Mouse (Mus musculus): Measurements from ENCODE around the gene Spint5. TPM values are rescaled to one million over a fixed set of nuclear protein-coding genes. Genes with fewer than 3 reads are reported as not detected.

The Spint5 gene
- total and polyA plus RNA-seq, 3 experiments = not detected

DNA sequence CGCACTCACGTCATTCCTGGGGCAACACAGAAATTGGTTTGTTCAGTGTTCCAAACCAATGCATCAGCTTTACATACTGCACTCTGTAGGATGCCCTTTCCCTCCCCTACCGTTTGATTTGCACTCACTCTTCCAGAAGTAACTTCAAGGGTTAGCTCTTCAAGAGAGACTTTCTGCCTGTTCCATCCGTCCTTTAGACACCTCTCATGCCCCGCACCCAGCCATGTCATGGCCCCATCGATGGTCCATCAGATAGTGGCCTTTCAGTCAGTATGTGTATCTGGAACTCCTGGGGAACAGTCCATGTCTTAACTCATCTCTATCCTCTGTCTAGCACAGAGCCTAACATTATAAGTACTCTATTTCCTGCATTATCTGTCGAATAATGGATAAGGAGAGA is 47.5 kb downstream of the Spint5 start:
- DNase-seq (ENCODE audit: low read depth, low spot score) = no peak
- Histone ChIP-seq H3K4me1 (ENCODE audit: control insufficient read depth in 1 of 2, insufficient read depth in 2 of 2, low read length in 2 of 2) (no peaks in the 10 kb centered on the region), H3K79me2 (ENCODE audit: control insufficient read depth, insufficient read depth, low read length, poor library complexity) (no peaks in the 10 kb centered on the region), H3K9ac (ENCODE audit: control insufficient read depth, low read depth, low read length, poor library complexity, severe bottlenecking) (no peak overlapping the region), H3K36me3 (ENCODE audit: control insufficient read depth in 1 of 2, insufficient read depth in 2 of 2, low read length in 2 of 2) (peaks cover 4 to 8% of the 10 kb centered on the region in 2 experiments), H3K4me3 (ENCODE audit: control insufficient read depth in 1 of 2, insufficient read depth in 1 of 2, low read depth in 2 of 2, low read length in 2 of 2) (no peak overlapping the region), H3K27me3 (ENCODE audit: control insufficient read depth in 1 of 2, insufficient read depth in 2 of 2, low read length in 2 of 2) (no peaks in the 10 kb centered on the region), H3K27ac (ENCODE audit: control insufficient read depth, low read depth, low read length) (no peak overlapping the region), H3K9me3 (replicated peaks; ENCODE audit: insufficient read depth, low read length) (no peaks in the 10 kb centered on the region)
- no peak for TF ChIP-seq UBTF (IDR thresholded peaks at IDR 0.05; ENCODE audit: borderline replicate concordance, insufficient read depth, low read depth, low read length)
- TF ChIP-seq TCF12 (IDR thresholded peaks at IDR 0.05; ENCODE audit: low read depth, low read length) = no peak
- TF ChIP-seq GATA1 (IDR thresholded peaks at IDR 0.05; ENCODE audit: low read depth, low read length) = no peak
- no peak for TF ChIP-seq CHD1 (IDR thresholded peaks at IDR 0.05; ENCODE audit: low read depth, low read length)
- TF ChIP-seq TBP (IDR thresholded peaks at IDR 0.05; ENCODE audit: low read depth, low read length) = no peak
- no peak for TF ChIP-seq RCOR1 (IDR thresholded peaks at IDR 0.05; ENCODE audit: low read depth, low read length)
- TF ChIP-seq HCFC1 (IDR thresholded peaks at IDR 0.05; ENCODE audit: low read depth, low read length) = no peak
- no peak for TF ChIP-seq POLR2AphosphoS2 (IDR thresholded peaks at IDR 0.05; ENCODE audit: low read length)
- no peak for TF ChIP-seq MYC (IDR thresholded peaks at IDR 0.05; ENCODE audit: low read depth, low read length)
- no peak for TF ChIP-seq USF2 (IDR thresholded peaks at IDR 0.05; ENCODE audit: borderline replicate concordance in 1 of 2, insufficient read depth in 1 of 2, low read depth in 1 of 2, low read length in 2 of 2)
- TF ChIP-seq EP300 (IDR thresholded peaks at IDR 0.05; ENCODE audit: low read depth in 1 of 2, low read length in 2 of 2) = no peak
- no peak for TF ChIP-seq ZC3H11A (IDR thresholded peaks at IDR 0.05; ENCODE audit: low read depth, low read length)
- no peak for TF ChIP-seq ELF1 (IDR thresholded peaks at IDR 0.05; ENCODE audit: low read depth, low read length)
- TF ChIP-seq POLR2A (IDR thresholded peaks at IDR 0.05; ENCODE audit: control insufficient read depth in 1 of 2, insufficient read depth in 1 of 2, low read depth in 1 of 2, low read length in 2 of 2, poor library complexity in 1 of 2) = no peak; a peak in 1 of 4 replicates
- TF ChIP-seq MXI1 (IDR thresholded peaks at IDR 0.05; ENCODE audit: low read depth, low read length) = no peak
- no peak for TF ChIP-seq JUND (IDR thresholded peaks at IDR 0.05; ENCODE audit: low read depth, low read length)
- no peak for TF ChIP-seq MAX (IDR thresholded peaks at IDR 0.05; ENCODE audit: low read length)

DNA sequence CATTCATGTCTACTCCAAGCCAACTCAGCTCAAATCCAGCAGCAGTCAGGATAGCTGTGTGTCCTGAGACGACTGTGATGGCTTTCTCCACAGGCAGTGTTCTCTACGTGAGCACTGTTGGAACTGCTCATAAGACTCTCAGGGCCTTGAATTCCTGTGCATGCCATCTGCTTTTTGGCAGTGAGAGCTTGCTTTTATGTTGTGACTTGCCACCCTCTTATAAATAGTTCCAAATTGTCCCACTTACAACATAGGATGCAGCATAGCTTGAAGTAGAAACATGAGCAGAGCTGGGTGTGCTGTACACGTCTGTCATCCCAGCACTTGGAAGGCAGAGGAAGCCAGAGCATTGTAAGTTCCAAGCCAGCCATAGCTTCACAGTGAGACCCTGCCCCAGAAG is 50.7 kb downstream of the Spint5 start:
- Histone ChIP-seq H3K27ac (ENCODE audit: control insufficient read depth, low read depth, low read length) (no peak overlapping the region), H3K79me2 (ENCODE audit: control insufficient read depth, insufficient read depth, low read length, poor library complexity) (peaks cover 13% of the 10 kb centered on the region), H3K9ac (ENCODE audit: control insufficient read depth, low read depth, low read length, poor library complexity, severe bottlenecking) (no peak overlapping the region), H3K27me3 (ENCODE audit: control insufficient read depth in 1 of 2, insufficient read depth in 2 of 2, low read length in 2 of 2) (no peaks in the 10 kb centered on the region), H3K9me3 (replicated peaks; ENCODE audit: insufficient read depth, low read length) (no peaks in the 10 kb centered on the region), H3K36me3 (ENCODE audit: control insufficient read depth in 1 of 2, insufficient read depth in 2 of 2, low read length in 2 of 2) (peaks cover 0 to 2% of the 10 kb centered on the region in 2 experiments; a peak in 3 of 4 replicates), H3K4me3 (ENCODE audit: control insufficient read depth in 1 of 2, insufficient read depth in 1 of 2, low read depth in 2 of 2, low read length in 2 of 2) (no peak overlapping the region), H3K4me1 (ENCODE audit: control insufficient read depth in 1 of 2, insufficient read depth in 2 of 2, low read length in 2 of 2) (peaks cover 0 to 3% of the 10 kb centered on the region in 2 experiments; a peak in 1 of 4 replicates)
- TF ChIP-seq MYC (IDR thresholded peaks at IDR 0.05; ENCODE audit: low read depth, low read length) = no peak
- no peak for TF ChIP-seq MYB (IDR thresholded peaks at IDR 0.05; ENCODE audit: low read depth, low read length)
- TF ChIP-seq BHLHE40 (IDR thresholded peaks at IDR 0.05; ENCODE audit: borderline replicate concordance, low read depth, low read length) = no peak
- TF ChIP-seq ZNF384 (IDR thresholded peaks at IDR 0.05; ENCODE audit: low read depth, low read length) = no peak
- no peak for TF ChIP-seq NELFE (IDR thresholded peaks at IDR 0.05; ENCODE audit: low read depth, low read length)
- TF ChIP-seq POLR2A (IDR thresholded peaks at IDR 0.05; ENCODE audit: control insufficient read depth in 1 of 2, insufficient read depth in 1 of 2, low read depth in 1 of 2, low read length in 2 of 2, poor library complexity in 1 of 2) = no peak
- no peak for TF ChIP-seq MAZ (IDR thresholded peaks at IDR 0.05; ENCODE audit: low read depth, low read length)
- TF ChIP-seq GATA1 (IDR thresholded peaks at IDR 0.05; ENCODE audit: low read depth, low read length) = no peak
- no peak for TF ChIP-seq HCFC1 (IDR thresholded peaks at IDR 0.05; ENCODE audit: low read depth, low read length)
- no peak for TF ChIP-seq ELF1 (IDR thresholded peaks at IDR 0.05; ENCODE audit: low read depth, low read length)
- no peak for TF ChIP-seq CHD2 (IDR thresholded peaks at IDR 0.05; ENCODE audit: low read length)
- DNase-seq (ENCODE audit: low read depth, low spot score) = no peak

All from MEL (cell line).